Mouse (Mus musculus) neural tube, embryonic 11.5 days (tissue): Measurements from ENCODE around the gene Cdc42ep5. TPM values are rescaled to one million over a fixed set of nuclear protein-coding genes. Genes with fewer than 3 reads are reported as not detected.

Source experiments
- ATAC-seq: fragments of 200-750 bp; cut with Nextera tagmentation; 2 replicates; pipeline ENCODE4 v1.8.0; 2017; ENCODE audit warnings: moderate number of reproducible peaks, mild to moderate bottlenecking, moderate TSS enrichment, moderate library complexity; ENCODE audit not compliant: insufficient read depth, low FRiP score, low TSS enrichment
- DNase-seq: peaks from one replicate; pipeline ENCODE4 v3.0.0-alpha.2; 2015; ENCODE audit warnings: low spot score
- H3K27ac ChIP-seq: fragments of 300-500 bp; sonication (generic); 2 replicates; pipeline ENCODE4 v1.5.1; 2014; ENCODE audit warnings: low read depth, mild to moderate bottlenecking, low read length
- H3K27me3 ChIP-seq: fragments of 300-500 bp; sonication (generic); 2 replicates; pipeline ENCODE4 v1.6.1; 2014; ENCODE audit warnings: mild to moderate bottlenecking, low read length, mixed read lengths; ENCODE audit not compliant: control insufficient read depth, insufficient read depth
- H3K36me3 ChIP-seq: fragments of 300-500 bp; sonication (generic); 2 replicates; pipeline ENCODE4 v1.6.1; 2014; ENCODE audit warnings: mild to moderate bottlenecking, low read length, moderate library complexity, mixed read lengths; ENCODE audit not compliant: control insufficient read depth, insufficient read depth
- H3K4me1 ChIP-seq: fragments of 300-500 bp; sonication (generic); 2 replicates; pipeline ENCODE4 v1.6.1; 2014; ENCODE audit warnings: low read length, mixed read lengths; ENCODE audit not compliant: control insufficient read depth, insufficient read depth
- H3K4me2 ChIP-seq: fragments of 300-500 bp; sonication (generic); 2 replicates; pipeline ENCODE4 v1.6.1; 2014; ENCODE audit warnings: low read depth, mild to moderate bottlenecking, moderate library complexity
- H3K4me3 ChIP-seq: fragments of 300-500 bp; sonication (generic); 2 replicates; pipeline ENCODE4 v1.5.1; 2014; ENCODE audit warnings: low read depth, low read length
- H3K9ac ChIP-seq: fragments of 300-500 bp; sonication (generic); 2 replicates; pipeline ENCODE4 v1.6.1; 2014; ENCODE audit warnings: mild to moderate bottlenecking, low read length
- H3K9me3 ChIP-seq: fragments of 300-500 bp; sonication (generic); 2 replicates; pipeline ENCODE4 v1.6.1; 2016; ENCODE audit warnings: low read length; ENCODE audit not compliant: control insufficient read depth
- WGBS: fragments of 180-500 bp; shearing (Covaris S2); extraction: QIAGEN DNeasy Blood & Tissue Kit; methylation state at CpG from one replicate; pipeline ENCODE4 v1.1.7; 2014; 5-methylcytosine and 5-hydroxymethylcytosine counted together
- polyA plus RNA-seq: library from polyadenylated mRNA; unstranded; fragments of >200 nt; fragmentation: Nextera tagmentation; extraction: Ambion mirVana; gene quantifications from 2 replicates; pipeline ENCODE4 v1.2.1, GENCODE M21; 2014

Gene Cdc42ep5
- polyA plus RNA-seq, 1 experiment from 2014 or later = 18.7 TPM

- no peak overlapping the region for H3K4me2 ChIP-seq
- ATAC-seq (no peak), DNase-seq (no peak)
- H3K9ac ChIP-seq = no peak overlapping the region; the same call in 1 of the 2 replicates
- H3K4me1 ChIP-seq = peaks cover 3% of the 10 kb centered on the region; the same call in 1 of the 2 replicates
- H3K27ac ChIP-seq = no peak overlapping the region
- 93% methylated on average over 5 of the region's 5 CpGs for WGBS
- no peak overlapping the region for H3K4me3 ChIP-seq
- H3K27me3 ChIP-seq = no peaks in the 10 kb centered on the region
- peaks cover 9% of the 10 kb centered on the region for H3K36me3 ChIP-seq
- H3K9me3 ChIP-seq = no peaks in the 10 kb centered on the region
These were observed 29.7 kb downstream of the Cdc42ep5 start for GRCm38 (mm10) chr7:4134911-4135310.

- WGBS = 87% methylated on average over 7 of the region's 7 CpGs
- H3K4me1 ChIP-seq = peaks cover 3% of the 10 kb centered on the region; the same call in 1 of the 2 replicates
- no peak overlapping the region for H3K4me3 ChIP-seq
- H3K4me2 ChIP-seq = no peak overlapping the region
- H3K36me3 ChIP-seq = 0 out of 2 replicates have a peak, but pooled peaks cover 2% of the 10 kb centered on the region
- ATAC-seq (no peak), DNase-seq (no peak)
- no peak overlapping the region for H3K27ac ChIP-seq
- no peak overlapping the region; the same call in none of the 2 replicates for H3K9ac ChIP-seq
- H3K9me3 ChIP-seq = no peaks in the 10 kb centered on the region
- H3K27me3 ChIP-seq = no peaks in the 10 kb centered on the region
These were observed 31.7 kb downstream of the Cdc42ep5 start for GRCm38 (mm10) chr7:4132998-4133397.

GRCm38 (mm10) chr7:4132581-4132980 lies 32.1 kb downstream of the Cdc42ep5 start:
- H3K27ac ChIP-seq = no peak overlapping the region
- H3K4me2 ChIP-seq = no peak overlapping the region
- 0 out of 2 replicates have a peak, but pooled peaks cover 2% of the 10 kb centered on the region for H3K36me3 ChIP-seq
- DNase-seq (no peak), ATAC-seq (no peak)
- H3K9ac ChIP-seq = no peak overlapping the region
- no peaks in the 10 kb centered on the region for H3K27me3 ChIP-seq
- H3K4me1 ChIP-seq = no peaks in the 10 kb centered on the region
- H3K4me3 ChIP-seq = no peak overlapping the region
- H3K9me3 ChIP-seq = no peaks in the 10 kb centered on the region
- 99% methylated on average over 3 of the region's 3 CpGs for WGBS

- Histone ChIP-seq H3K4me2 (no peak overlapping the region), H3K4me1 (no peaks in the 10 kb centered on the region), H3K9ac (no peak overlapping the region), H3K36me3 (peaks cover 4% of the 10 kb centered on the region; the same call in 1 of the 2 replicates), H3K4me3 (no peak overlapping the region), H3K9me3 (no peaks in the 10 kb centered on the region), H3K27ac (no peak overlapping the region), H3K27me3 (no peaks in the 10 kb centered on the region)
- DNase-seq (no peak), ATAC-seq (no peak)
- WGBS = 92% methylated on average over 8 of the region's 8 CpGs
These were observed 32.7 kb downstream of the Cdc42ep5 start for GRCm38 (mm10) chr7:4131964-4132363.

GRCm38 (mm10) chr7:4130686-4131452 lies 33.8 kb downstream of the Cdc42ep5 start:
- Histone ChIP-seq H3K4me1 (no peaks in the 10 kb centered on the region), H3K9ac (no peak overlapping the region), H3K36me3 (peaks cover 4% of the 10 kb centered on the region; the same call in 1 of the 2 replicates), H3K9me3 (no peaks in the 10 kb centered on the region), H3K27me3 (no peaks in the 10 kb centered on the region), H3K27ac (peak overlapping the region; percentile 49; the same call in 1 of the 2 replicates), H3K4me3 (no peak overlapping the region), H3K4me2 (no peak overlapping the region)
- peak; percentile 74 for ATAC-seq
- 46% methylated on average over 13 of the region's 13 CpGs for WGBS
- DNase-seq = peak; percentile 89

GRCm38 (mm10) chr7:4128860-4129259 lies 35.8 kb downstream of the Cdc42ep5 start:
- ATAC-seq (no peak), DNase-seq (no peak)
- WGBS = 70% methylated on average over 6 of the region's 6 CpGs
- Histone ChIP-seq H3K9ac (no peak overlapping the region; the same call in 1 of the 2 replicates), H3K36me3 (peaks cover 4% of the 10 kb centered on the region; the same call in 1 of the 2 replicates), H3K4me3 (no peak overlapping the region), H3K27me3 (no peaks in the 10 kb centered on the region), H3K4me2 (no peak overlapping the region), H3K9me3 (no peaks in the 10 kb centered on the region), H3K27ac (no peak overlapping the region), H3K4me1 (peaks cover 14% of the 10 kb centered on the region)

- H3K27me3 ChIP-seq = no peaks in the 10 kb centered on the region
- no peak for DNase-seq
- H3K27ac ChIP-seq = no peak overlapping the region
- no peak overlapping the region for H3K4me2 ChIP-seq
- H3K9me3 ChIP-seq = no peaks in the 10 kb centered on the region
- ATAC-seq = no peak
- 92% methylated on average over 4 of the region's 4 CpGs for WGBS
- no peak overlapping the region for H3K4me3 ChIP-seq
- H3K9ac ChIP-seq = no peak overlapping the region
- H3K4me1 ChIP-seq = peaks cover 14% of the 10 kb centered on the region
- H3K36me3 ChIP-seq = peaks cover 4% of the 10 kb centered on the region; the same call in 1 of the 2 replicates
These were observed 36.8 kb downstream of the Cdc42ep5 start for GRCm38 (mm10) chr7:4127894-4128293.

DNA sequence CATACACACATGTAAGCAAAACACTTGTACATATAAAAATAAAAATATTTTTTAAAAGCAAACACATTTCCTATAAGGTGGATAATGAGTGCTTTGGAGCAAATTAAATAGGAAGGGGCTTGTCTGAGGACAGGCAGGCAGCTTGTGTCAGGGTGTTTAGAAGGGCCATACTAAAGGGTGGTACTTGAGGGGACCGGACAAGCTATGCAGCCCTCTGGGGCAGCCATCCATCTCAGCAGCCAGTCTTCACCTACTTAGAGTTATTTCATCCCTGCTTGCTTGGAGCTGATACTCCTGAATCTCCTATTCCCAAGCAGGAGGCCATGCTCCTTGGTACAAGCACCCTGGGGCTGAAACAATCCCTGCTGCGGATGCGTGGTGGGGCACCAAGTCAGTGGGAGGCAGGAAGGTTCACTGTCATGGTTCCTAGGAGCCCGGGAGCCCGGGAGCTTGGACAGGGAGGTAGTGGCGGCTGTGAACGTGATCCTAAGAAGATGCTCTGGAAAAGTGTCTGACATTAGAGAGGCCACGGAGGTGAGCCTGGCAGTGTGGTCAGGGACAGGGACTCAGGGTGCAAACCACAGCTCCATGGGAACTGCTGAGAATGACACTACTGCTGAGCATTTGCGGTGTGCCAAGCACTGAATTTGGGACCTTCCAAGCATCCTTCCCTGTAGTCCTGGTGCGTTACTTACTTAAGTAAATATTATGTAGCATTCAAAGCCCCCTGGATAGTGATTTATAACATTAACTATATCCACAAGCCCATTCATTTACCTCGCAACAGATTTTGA lies 37.5 kb downstream of the Cdc42ep5 start:
- Histone ChIP-seq H3K4me2 (no peak overlapping the region), H3K4me1 (peaks cover 19% of the 10 kb centered on the region), H3K9me3 (no peaks in the 10 kb centered on the region), H3K9ac (no peak overlapping the region), H3K4me3 (no peak overlapping the region), H3K36me3 (peaks cover 4% of the 10 kb centered on the region; the same call in 1 of the 2 replicates), H3K27me3 (no peaks in the 10 kb centered on the region), H3K27ac (no peak overlapping the region)
- 90% methylated on average over 11 of the region's 11 CpGs for WGBS
- no peak for ATAC-seq
- DNase-seq = no peak
